Mouse (Mus musculus): ENCODE results near the gene Itih5. TPM values are rescaled to one million over a fixed set of nuclear protein-coding genes. Genes with fewer than 3 reads are reported as not detected.

Itih5 gene
- polyA plus RNA-seq, 1 experiment from 2014 or later = 5.0 TPM

DNA sequence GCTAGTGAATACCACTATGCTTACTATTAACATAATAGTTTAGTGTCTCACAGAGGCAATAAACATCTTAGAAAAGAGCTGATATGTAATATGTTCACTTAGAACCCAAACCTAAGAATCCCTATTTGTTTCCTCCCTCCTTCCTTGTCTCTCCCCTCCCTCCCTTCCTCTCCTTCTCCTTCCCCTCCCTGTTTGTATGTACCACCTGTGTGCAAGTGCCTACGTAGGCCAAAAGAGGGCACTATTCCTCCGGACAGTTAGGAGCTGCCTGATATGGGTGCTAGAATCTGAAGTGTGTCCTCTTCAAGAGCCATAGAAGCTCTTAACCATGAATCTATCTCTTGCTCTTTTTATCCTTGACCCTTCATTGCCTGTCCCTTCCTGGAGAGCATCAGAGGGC lies 83.2 kb downstream of the Itih5 start:
- H3K36me3 ChIP-seq = no peaks in the 10 kb centered on the region
- ATAC-seq (ENCODE audit: insufficient number of reproducible peaks, insufficient read depth, low FRiP score, low TSS enrichment, low read depth) = no peak
- H3K4me1 ChIP-seq = no peaks in the 10 kb centered on the region
- H3K4me3 ChIP-seq = no peak overlapping the region
- no peaks in the 10 kb centered on the region for H3K9me3 ChIP-seq
- no peak overlapping the region for H3K27ac ChIP-seq
- WGBS = 96% methylated on average over 2 of the region's 2 CpGs
- H3K27me3 ChIP-seq = no peaks in the 10 kb centered on the region
- H3K4me2 ChIP-seq = no peak overlapping the region
- no peak overlapping the region for H3K9ac ChIP-seq

DNA sequence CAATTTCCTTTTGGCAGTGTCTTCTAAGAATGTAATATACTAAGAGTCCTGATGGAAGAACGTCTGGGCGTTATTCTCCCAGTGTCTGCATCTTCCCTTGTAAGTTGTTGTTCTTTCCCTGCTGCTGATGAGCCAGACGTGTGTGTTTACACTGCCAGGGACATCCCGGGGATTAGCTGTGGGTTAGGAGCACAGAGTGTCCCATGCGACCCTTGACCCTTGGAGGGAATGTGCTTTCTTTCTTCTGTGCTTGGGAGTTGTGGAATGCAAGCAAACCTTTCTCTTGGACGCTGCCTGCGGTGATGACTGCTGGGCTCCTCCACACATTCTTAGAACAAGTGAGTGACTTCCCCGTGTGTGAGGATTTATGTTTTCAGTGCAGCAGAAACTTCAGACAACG lies 89.6 kb downstream of the Itih5 start:
- WGBS = 15% methylated on average over 9 of the region's 9 CpGs
- Histone ChIP-seq H3K4me3 (no peak overlapping the region), H3K27ac (no peak overlapping the region), H3K4me2 (no peak overlapping the region), H3K27me3 (no peaks in the 10 kb centered on the region), H3K36me3 (no peaks in the 10 kb centered on the region), H3K4me1 (no peaks in the 10 kb centered on the region), H3K9ac (no peak overlapping the region), H3K9me3 (no peaks in the 10 kb centered on the region)
- ATAC-seq (ENCODE audit: insufficient number of reproducible peaks, insufficient read depth, low FRiP score, low TSS enrichment, low read depth) = no peak

DNA sequence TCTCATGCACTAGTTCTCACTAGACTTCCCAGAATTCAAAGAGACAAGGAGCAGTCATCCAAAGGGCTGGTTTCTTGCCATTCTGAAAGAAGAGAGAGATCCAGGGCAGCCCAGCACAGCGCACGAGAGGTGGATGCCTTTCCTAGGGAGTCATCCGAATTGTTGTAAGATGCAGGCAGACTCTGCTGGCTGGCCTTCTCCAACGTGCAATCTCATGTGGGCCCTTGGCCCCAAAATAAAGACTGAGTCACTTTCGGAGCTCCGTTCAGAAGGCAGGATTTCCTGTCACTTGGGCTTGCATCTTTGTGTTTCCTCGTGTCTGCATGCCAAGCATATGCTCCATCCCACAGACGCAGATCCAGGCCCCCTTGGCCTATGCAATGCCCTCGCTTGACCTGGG lies 97.1 kb downstream of the Itih5 start:
- Histone ChIP-seq H3K9ac (no peak overlapping the region), H3K36me3 (no peaks in the 10 kb centered on the region), H3K4me1 (0 out of 2 replicates have a peak, but pooled peaks cover 4% of the 10 kb centered on the region), H3K27me3 (no peaks in the 10 kb centered on the region), H3K9me3 (no peaks in the 10 kb centered on the region), H3K4me3 (no peak overlapping the region), H3K4me2 (no peak overlapping the region), H3K27ac (no peak overlapping the region)
- 77% methylated on average over 9 of the region's 9 CpGs for WGBS
- ATAC-seq (ENCODE audit: insufficient number of reproducible peaks, insufficient read depth, low FRiP score, low TSS enrichment, low read depth) = no peak

DNA sequence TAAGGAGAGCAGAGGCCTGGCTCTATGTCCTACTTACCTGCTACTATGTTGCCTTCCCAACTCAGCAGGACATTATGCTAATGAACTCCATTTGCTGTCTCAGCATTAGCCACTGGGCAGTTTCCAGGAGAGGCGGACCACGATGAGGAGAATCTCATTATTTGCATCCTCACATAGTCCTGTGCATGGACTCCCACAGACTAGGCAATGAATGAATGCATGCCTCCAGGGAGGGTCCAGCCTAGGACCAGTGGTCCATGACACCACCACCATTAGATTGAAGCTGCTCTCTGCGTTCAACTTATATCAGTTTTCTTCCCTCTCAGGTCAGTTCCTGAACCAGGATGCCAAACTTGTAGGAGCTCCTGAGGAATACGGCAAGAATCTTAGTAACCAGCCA lies 97.6 kb downstream of the Itih5 start:
- no peak for ATAC-seq (ENCODE audit: insufficient number of reproducible peaks, insufficient read depth, low FRiP score, low TSS enrichment, low read depth)
- 68% methylated on average over 4 of the region's 4 CpGs for WGBS

DNA sequence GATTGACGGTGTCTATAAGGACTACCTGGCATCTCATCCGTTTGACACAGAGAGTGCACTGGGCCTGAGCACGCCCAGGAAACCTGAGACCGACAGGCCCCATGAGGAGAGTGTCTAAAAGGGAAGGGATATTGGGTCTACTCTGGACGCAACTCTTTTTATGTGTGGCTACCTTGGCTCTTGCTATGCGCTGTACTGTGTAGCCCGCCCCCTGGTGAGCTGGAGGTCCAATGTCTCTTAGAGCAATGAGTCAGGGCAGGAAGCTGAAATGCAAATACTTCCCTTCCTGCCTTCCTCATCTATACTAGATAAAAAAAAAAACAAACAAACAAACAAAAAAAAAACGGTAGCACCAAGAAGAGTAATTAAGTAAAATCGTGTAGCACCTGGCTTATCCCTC lies 98.1 kb downstream of the Itih5 start:
- Histone ChIP-seq H3K4me3 (no peak overlapping the region), H3K9ac (no peak overlapping the region), H3K4me1 (0 out of 2 replicates have a peak, but pooled peaks cover 4% of the 10 kb centered on the region), H3K36me3 (no peaks in the 10 kb centered on the region), H3K27ac (no peak overlapping the region), H3K9me3 (no peaks in the 10 kb centered on the region), H3K4me2 (no peak overlapping the region), H3K27me3 (no peaks in the 10 kb centered on the region)
- 88% methylated on average over 9 of the region's 9 CpGs for WGBS
- ATAC-seq (ENCODE audit: insufficient number of reproducible peaks, insufficient read depth, low FRiP score, low TSS enrichment, low read depth) = no peak

More for the DNA sequence above, 97.6 kb downstream of the Itih5 start:
- Histone ChIP-seq H3K4me2 (no peak overlapping the region), H3K36me3 (no peaks in the 10 kb centered on the region), H3K27ac (no peak overlapping the region), H3K27me3 (no peaks in the 10 kb centered on the region), H3K4me3 (no peak overlapping the region), H3K9ac (no peak overlapping the region), H3K4me1 (0 out of 2 replicates have a peak, but pooled peaks cover 4% of the 10 kb centered on the region), H3K9me3 (no peaks in the 10 kb centered on the region)

DNA sequence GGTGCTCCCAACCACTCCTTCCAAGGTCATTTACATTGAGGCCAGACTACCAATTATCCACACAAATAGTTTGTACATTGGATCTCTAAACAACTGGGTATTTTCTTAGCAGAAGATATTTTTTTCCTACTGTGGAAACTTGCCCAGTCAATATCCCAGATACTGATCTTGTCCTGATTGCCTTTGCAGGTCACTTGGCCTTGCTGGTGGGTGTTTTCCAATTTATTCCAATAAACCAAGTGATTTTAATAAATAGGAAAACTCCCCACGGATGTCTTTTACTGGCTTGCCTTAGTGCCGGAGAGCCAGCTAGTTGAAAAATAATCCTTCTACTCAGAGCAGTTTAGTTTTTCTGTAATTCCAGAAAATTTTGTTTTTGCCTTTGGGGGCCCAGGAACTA lies 98.6 kb downstream of the Itih5 start:
- no peak for ATAC-seq (ENCODE audit: insufficient number of reproducible peaks, insufficient read depth, low FRiP score, low TSS enrichment, low read depth)
- Histone ChIP-seq H3K27me3 (no peaks in the 10 kb centered on the region), H3K4me3 (no peak overlapping the region), H3K27ac (no peak overlapping the region), H3K9me3 (no peaks in the 10 kb centered on the region), H3K9ac (no peak overlapping the region), H3K4me2 (no peak overlapping the region), H3K4me1 (0 out of 2 replicates have a peak, but pooled peaks cover 4% of the 10 kb centered on the region), H3K36me3 (no peaks in the 10 kb centered on the region)
- WGBS = 64% methylated on average over 2 of the region's 2 CpGs

DNA sequence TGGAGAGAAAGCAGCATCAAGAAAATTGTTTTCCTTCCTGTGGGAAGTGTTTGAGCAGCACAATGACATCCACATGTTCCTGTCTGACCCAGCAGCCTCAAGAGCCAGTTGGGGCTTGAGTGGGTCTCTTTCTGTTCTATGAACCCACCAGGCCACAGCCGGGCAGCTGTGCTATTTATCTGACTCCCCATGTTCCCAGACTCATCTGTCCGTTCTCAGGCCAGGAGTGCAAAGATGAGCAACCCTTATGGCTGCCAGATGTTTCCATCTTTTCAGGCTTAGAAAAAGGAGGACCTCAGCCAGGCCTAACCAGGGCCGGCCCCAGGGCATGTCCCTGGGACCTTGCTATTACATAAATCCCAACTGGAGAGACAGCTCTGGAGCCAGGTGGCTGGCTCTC lies 100.0 kb downstream of the Itih5 start:
- Histone ChIP-seq H3K27me3 (no peaks in the 10 kb centered on the region), H3K9ac (no peak overlapping the region), H3K27ac (no peak overlapping the region), H3K9me3 (no peaks in the 10 kb centered on the region), H3K4me3 (no peak overlapping the region), H3K4me1 (0 out of 2 replicates have a peak, but pooled peaks cover 4% of the 10 kb centered on the region), H3K36me3 (no peaks in the 10 kb centered on the region), H3K4me2 (no peak overlapping the region)
- ATAC-seq (ENCODE audit: insufficient number of reproducible peaks, insufficient read depth, low FRiP score, low TSS enrichment, low read depth) = no peak
- 51% methylated on average over 3 of the region's 3 CpGs for WGBS

DNA sequence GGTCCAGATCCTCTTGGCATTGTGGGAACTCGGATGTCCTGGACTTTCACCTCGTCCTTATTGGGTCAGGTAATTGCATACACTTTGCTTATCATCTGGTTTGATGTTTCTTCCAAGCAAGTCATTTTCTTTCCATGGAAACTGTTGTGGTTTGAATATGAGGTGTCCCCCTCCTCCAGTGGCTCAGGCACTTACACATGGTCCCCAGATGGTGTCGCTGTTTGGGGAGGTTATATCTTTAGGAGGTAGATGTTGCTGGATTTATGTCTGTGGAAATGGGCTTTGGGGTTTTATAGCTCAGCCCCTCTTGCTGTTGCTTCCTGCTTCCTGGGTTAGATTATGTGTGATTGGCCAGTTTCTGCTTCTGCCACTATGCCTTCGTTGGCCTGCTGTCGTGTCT lies 103.6 kb downstream of the Itih5 start:
- Histone ChIP-seq H3K4me2 (no peak overlapping the region), H3K9me3 (no peaks in the 10 kb centered on the region), H3K9ac (no peak overlapping the region), H3K4me3 (no peak overlapping the region), H3K4me1 (0 out of 2 replicates have a peak, but pooled peaks cover 4% of the 10 kb centered on the region), H3K36me3 (no peaks in the 10 kb centered on the region), H3K27me3 (no peaks in the 10 kb centered on the region), H3K27ac (no peak overlapping the region)
- no peak for ATAC-seq (ENCODE audit: insufficient number of reproducible peaks, insufficient read depth, low FRiP score, low TSS enrichment, low read depth)
- whole genome bisulfite sequencing = 59% methylated on average over 5 of the region's 5 CpGs

DNA sequence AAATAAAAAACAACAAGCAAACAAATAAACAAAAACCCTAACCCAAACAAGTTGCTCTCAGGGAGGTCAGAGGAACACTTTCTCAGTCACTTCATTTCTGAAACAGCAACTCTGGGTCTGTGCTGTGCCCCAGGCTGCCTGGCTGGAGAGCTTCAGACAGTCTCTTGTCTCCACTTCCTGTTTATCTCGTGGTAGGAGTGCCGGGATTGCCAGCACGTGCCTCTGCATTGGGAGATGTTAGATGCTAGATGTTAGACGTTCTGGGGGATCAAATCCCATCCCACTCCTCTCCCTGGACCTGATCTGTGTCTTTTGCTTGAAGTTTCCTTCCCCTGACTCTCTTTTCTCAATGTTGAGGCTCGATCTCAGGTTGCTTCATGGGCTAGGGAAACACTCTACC lies 104.9 kb downstream of the Itih5 start:
- Histone ChIP-seq H3K27me3 (no peaks in the 10 kb centered on the region), H3K9ac (no peak overlapping the region), H3K4me3 (no peak overlapping the region), H3K4me2 (no peak overlapping the region), H3K36me3 (no peaks in the 10 kb centered on the region), H3K9me3 (no peaks in the 10 kb centered on the region), H3K27ac (no peak overlapping the region), H3K4me1 (no peaks in the 10 kb centered on the region)
- WGBS = 40% methylated on average over 5 of the region's 5 CpGs
- no peak for ATAC-seq (ENCODE audit: insufficient number of reproducible peaks, insufficient read depth, low FRiP score, low TSS enrichment, low read depth)

DNA sequence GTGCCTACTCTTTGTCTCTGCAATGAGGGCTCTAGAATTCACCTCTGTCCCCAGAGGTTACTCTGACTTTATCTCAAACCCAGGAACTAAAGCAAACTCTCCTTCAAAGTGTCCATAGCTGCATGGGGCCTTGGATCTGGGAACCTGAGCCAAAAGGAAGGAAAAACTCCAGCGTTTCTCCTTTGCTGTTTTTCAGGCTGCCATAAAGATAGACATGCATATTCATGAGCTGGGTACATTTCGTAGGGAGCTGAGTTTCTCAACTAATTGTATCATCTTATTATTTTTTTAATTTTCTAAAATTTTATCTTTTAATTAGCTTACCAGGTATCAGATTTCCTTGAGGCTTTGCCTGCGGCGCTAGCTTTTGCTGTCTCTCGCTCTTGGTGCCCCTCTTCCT lies 106.7 kb downstream of the Itih5 start:
- Histone ChIP-seq H3K4me1 (peaks cover 11% of the 10 kb centered on the region), H3K27me3 (no peaks in the 10 kb centered on the region), H3K36me3 (no peaks in the 10 kb centered on the region), H3K4me3 (no peak overlapping the region), H3K9ac (no peak overlapping the region), H3K4me2 (no peak overlapping the region), H3K27ac (no peak overlapping the region), H3K9me3 (no peaks in the 10 kb centered on the region)
- no peak for ATAC-seq (ENCODE audit: insufficient number of reproducible peaks, insufficient read depth, low FRiP score, low TSS enrichment, low read depth)
- 49% methylated on average over 5 of the region's 5 CpGs for WGBS

DNA sequence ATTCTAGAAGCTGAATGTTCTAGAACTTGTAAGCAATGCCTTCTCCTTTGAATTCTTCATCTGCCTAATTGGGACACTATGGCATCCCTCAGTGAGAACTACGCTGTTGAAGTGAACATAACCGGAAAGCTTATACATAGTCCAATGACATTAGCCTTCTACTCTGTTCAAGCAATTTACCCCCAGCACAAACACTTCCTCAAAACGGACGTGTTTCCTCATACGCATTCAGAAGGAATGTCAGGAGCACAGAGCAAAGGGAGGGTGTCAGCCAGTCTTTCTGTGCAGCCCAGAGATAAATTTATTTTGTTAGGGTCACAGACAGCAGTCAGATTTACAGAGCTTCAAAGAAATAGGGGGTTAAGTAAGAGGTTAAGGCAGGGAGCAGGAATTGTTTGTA lies 108.0 kb downstream of the Itih5 start:
- no peak for ATAC-seq (ENCODE audit: insufficient number of reproducible peaks, insufficient read depth, low FRiP score, low TSS enrichment, low read depth)
- 73% methylated on average over 5 of the region's 5 CpGs for WGBS

DNA sequence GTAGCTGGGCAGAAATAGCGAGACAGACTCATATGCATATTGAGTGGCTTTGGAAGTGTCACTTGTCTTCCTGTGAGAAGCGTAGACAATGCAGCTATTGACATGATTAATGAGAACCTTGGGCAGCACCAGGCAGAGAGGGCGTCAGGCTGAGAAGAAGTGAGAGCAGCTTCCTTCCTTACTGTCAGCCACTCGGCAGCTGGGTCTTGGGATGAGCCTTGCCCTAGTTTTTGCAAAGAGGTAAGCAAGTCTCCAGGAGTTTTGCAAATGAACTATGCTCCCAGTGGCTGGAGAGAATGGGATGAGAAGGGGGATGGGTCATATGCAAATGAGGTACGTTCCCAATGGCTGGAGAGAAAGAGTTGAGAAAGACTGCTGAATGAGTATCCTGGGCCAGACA lies 109.4 kb downstream of the Itih5 start:
- H3K27ac ChIP-seq = no peak overlapping the region
- 35% methylated on average over 5 of the region's 5 CpGs for WGBS
- no peak overlapping the region for H3K4me3 ChIP-seq
- ATAC-seq (ENCODE audit: insufficient number of reproducible peaks, insufficient read depth, low FRiP score, low TSS enrichment, low read depth) = no peak
- no peaks in the 10 kb centered on the region for H3K36me3 ChIP-seq
- no peak overlapping the region for H3K9ac ChIP-seq
- H3K4me1 ChIP-seq = peaks cover 11% of the 10 kb centered on the region
- H3K9me3 ChIP-seq = no peaks in the 10 kb centered on the region
- no peaks in the 10 kb centered on the region for H3K27me3 ChIP-seq
- H3K4me2 ChIP-seq = no peak overlapping the region

More for the DNA sequence above, 108.0 kb downstream of the Itih5 start:
- Histone ChIP-seq H3K4me3 (no peak overlapping the region), H3K27me3 (no peaks in the 10 kb centered on the region), H3K9me3 (no peaks in the 10 kb centered on the region), H3K27ac (no peak overlapping the region), H3K36me3 (no peaks in the 10 kb centered on the region), H3K4me1 (peaks cover 11% of the 10 kb centered on the region), H3K9ac (no peak overlapping the region), H3K4me2 (no peak overlapping the region)

All from embryonic facial prominence, embryonic 13.5 days (tissue).